Mouse (Mus musculus): ENCODE results near the gene Cryba4. TPM values are rescaled to one million over a fixed set of nuclear protein-coding genes. Genes with fewer than 3 reads are reported as not detected.

Cryba4 gene
- total and polyA plus RNA-seq, 3 experiments: not detected

- Histone ChIP-seq H3K27ac (ENCODE audit: insufficient read depth, low read depth) (no peak overlapping the region), H3K4me2 (ENCODE audit: insufficient read depth, low read depth, poor library complexity, severe bottlenecking) (no peak overlapping the region), H3K9me3 (replicated peaks; ENCODE audit: low read length) (peaks cover 10% of the 10 kb centered on the region), H3K79me2 (replicated peaks; ENCODE audit: control insufficient read depth, extremely low read depth, insufficient read depth, poor library complexity, severe bottlenecking) (no peaks in the 10 kb centered on the region), H3K4me3 (replicated peaks in 1 of 3; ENCODE audit: low read depth in 2 of 3, low read length in 2 of 3, poor library complexity in 1 of 3) (no peak overlapping the region), H3K36me3 (replicated peaks in 1 of 2; ENCODE audit: control insufficient read depth in 1 of 2, insufficient read depth in 1 of 2, low read length in 1 of 2) (no peaks in the 10 kb centered on the region), H3K4me1 (ENCODE audit: control insufficient read depth in 1 of 2, insufficient read depth in 2 of 2) (no peaks in the 10 kb centered on the region), H3K27me3 (replicated peaks) (peaks cover 39% of the 10 kb centered on the region), H3K9ac (ENCODE audit: insufficient read depth, low read depth) (no peak overlapping the region)
- TF ChIP-seq CTCF (conservative IDR thresholded peaks at IDR 0.05 in 1 of 2, IDR thresholded peaks at IDR 0.05 in 1 of 2; ENCODE audit: low read depth in 2 of 2, low read length in 2 of 2) (peak; percentile 59 to 86), IRF4 (IDR thresholded peaks at IDR 0.05; ENCODE audit: low read depth, low read length) (no peak), RAD21 (IDR thresholded peaks at IDR 0.05; ENCODE audit: low read depth, low read length) (peak; percentile 39)
- in situ Hi-C loops (cut with MboI; ENCODE audit: low pct_ligation_motif_present, low pct_unique_long_range_greater_than_20kb, low sequenced_read_pairs): loop anchor here (10.0 kb wide), 1 partner anchor 215 kb away; no protein-coding TSS in a partner anchor
- dilution Hi-C loops (cut with MboI; ENCODE audit: extremely low pct_ligation_motif_present, extremely low pct_unique_long_range_greater_than_20kb, low sequenced_read_pairs): no loop called here
- peak; percentile 45 for DNase-seq (ENCODE audit: extremely low read depth)
These were observed 42.2 kb downstream of the Cryba4 start for GRCm38 (mm10) chr5:112210104-112210503.

- dilution Hi-C loops (cut with MboI; ENCODE audit: extremely low pct_ligation_motif_present, extremely low pct_unique_long_range_greater_than_20kb, low sequenced_read_pairs) (no loop called here), in situ Hi-C loops (cut with MboI; ENCODE audit: low pct_ligation_motif_present, low pct_unique_long_range_greater_than_20kb, low sequenced_read_pairs) (no loop called here)
- Histone ChIP-seq H3K79me2 (replicated peaks; ENCODE audit: control insufficient read depth, extremely low read depth, insufficient read depth, poor library complexity, severe bottlenecking) (no peaks in the 10 kb centered on the region), H3K36me3 (replicated peaks in 1 of 2; ENCODE audit: control insufficient read depth in 1 of 2, insufficient read depth in 1 of 2, low read length in 1 of 2) (no peaks in the 10 kb centered on the region), H3K4me2 (ENCODE audit: insufficient read depth, low read depth, poor library complexity, severe bottlenecking) (no peak overlapping the region), H3K27me3 (replicated peaks) (peaks cover 53% of the 10 kb centered on the region), H3K27ac (ENCODE audit: insufficient read depth, low read depth) (no peak overlapping the region), H3K9ac (ENCODE audit: insufficient read depth, low read depth) (no peak overlapping the region), H3K4me3 (replicated peaks in 1 of 3; ENCODE audit: low read depth in 2 of 3, low read length in 2 of 3, poor library complexity in 1 of 3) (no peak overlapping the region), H3K9me3 (replicated peaks; ENCODE audit: low read length) (peaks cover 10% of the 10 kb centered on the region), H3K4me1 (ENCODE audit: control insufficient read depth in 1 of 2, insufficient read depth in 2 of 2) (no peaks in the 10 kb centered on the region)
- DNase-seq (ENCODE audit: extremely low read depth): no peak
- TF ChIP-seq MXI1 (IDR thresholded peaks at IDR 0.05; ENCODE audit: low read depth, low read length) (no peak), UBTF (IDR thresholded peaks at IDR 0.05; ENCODE audit: low read depth, low read length) (no peak), MAFK (IDR thresholded peaks at IDR 0.05; ENCODE audit: insufficient replicate concordance, low read length) (no peak), CTCF (conservative IDR thresholded peaks at IDR 0.05 in 1 of 2, IDR thresholded peaks at IDR 0.05 in 1 of 2; ENCODE audit: low read depth in 2 of 2, low read length in 2 of 2) (no peak), HCFC1 (IDR thresholded peaks at IDR 0.05; ENCODE audit: low read depth, low read length) (no peak), USF2 (conservative IDR thresholded peaks at IDR 0.05; ENCODE audit: low read depth, low read length) (no peak), BHLHE40 (IDR thresholded peaks at IDR 0.05; ENCODE audit: low read depth, low read length) (no peak), POLR2A (IDR thresholded peaks at IDR 0.05; ENCODE audit: low read depth, low read length) (no peak), RAD21 (IDR thresholded peaks at IDR 0.05; ENCODE audit: low read depth, low read length) (no peak), TBP (conservative IDR thresholded peaks at IDR 0.05; ENCODE audit: low read depth, low read length) (no peak), ZKSCAN1 (IDR thresholded peaks at IDR 0.05; ENCODE audit: borderline replicate concordance, low read depth, low read length) (no peak), CHD2 (IDR thresholded peaks at IDR 0.05; ENCODE audit: low read length) (no peak), NELFE (IDR thresholded peaks at IDR 0.05; ENCODE audit: low read depth, low read length) (no peak)
These were observed 44.0 kb downstream of the Cryba4 start for GRCm38 (mm10) chr5:112208321-112208720.
